Mouse (Mus musculus) gonadal fat pad, adult 2 months (tissue): ENCODE data around the gene D930048N14Rik. TPM values are rescaled to one million over a fixed set of nuclear protein-coding genes. Genes with fewer than 3 reads are reported as not detected.
A peak's percentile ranks its signal among the peaks of the same experiment; 100 is the strongest.
"Not testable (repeated sequence)": the region's sequence is repeated elsewhere in the genome, so short reads cannot be mapped to it uniquely, and the experiment has no call there.

Experiments
- DNase-seq: peaks from one replicate; pipeline ENCODE4 v3.0.0-alpha.2; 2012; ENCODE audit warnings: low read depth
- polyA plus RNA-seq: library from polyadenylated mRNA; depleted of rRNA; stranded (reverse); fragments of >200 nt; gene quantifications from 2 replicates; pipeline ENCODE4 v1.2.3, GENCODE M21; 2012

The D930048N14Rik gene
- polyA plus RNA-seq, 1 experiment: 30.4 TPM

GRCm38 (mm10) chr11:51652889-51653418 is 2.2 kb downstream of the D930048N14Rik start:
- no peak for DNase-seq

GRCm38 (mm10) chr11:51653736-51654135 is 3.0 kb downstream of the D930048N14Rik start:
- no peak for DNase-seq

DNA sequence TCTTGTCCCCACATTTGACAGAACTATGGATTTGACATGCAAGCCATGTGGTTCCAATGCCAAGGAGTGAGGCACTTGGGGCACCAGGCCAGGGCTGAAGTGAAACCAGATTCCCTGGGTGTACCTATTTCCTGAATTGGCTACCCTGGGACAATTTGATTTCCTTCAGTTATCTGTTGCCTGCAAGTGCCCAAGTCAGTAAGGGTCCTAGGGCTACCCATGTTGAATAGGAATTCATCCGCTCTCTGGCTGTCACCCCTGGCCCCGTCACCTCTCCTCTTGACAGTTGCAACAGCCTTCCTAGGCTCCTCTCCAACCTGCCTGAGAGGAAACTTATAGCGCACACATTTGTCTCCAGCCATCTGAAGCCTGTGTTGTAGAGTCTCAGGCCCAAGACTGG is 4.1 kb downstream of the D930048N14Rik start:
- DNase-seq: no peak

DNA sequence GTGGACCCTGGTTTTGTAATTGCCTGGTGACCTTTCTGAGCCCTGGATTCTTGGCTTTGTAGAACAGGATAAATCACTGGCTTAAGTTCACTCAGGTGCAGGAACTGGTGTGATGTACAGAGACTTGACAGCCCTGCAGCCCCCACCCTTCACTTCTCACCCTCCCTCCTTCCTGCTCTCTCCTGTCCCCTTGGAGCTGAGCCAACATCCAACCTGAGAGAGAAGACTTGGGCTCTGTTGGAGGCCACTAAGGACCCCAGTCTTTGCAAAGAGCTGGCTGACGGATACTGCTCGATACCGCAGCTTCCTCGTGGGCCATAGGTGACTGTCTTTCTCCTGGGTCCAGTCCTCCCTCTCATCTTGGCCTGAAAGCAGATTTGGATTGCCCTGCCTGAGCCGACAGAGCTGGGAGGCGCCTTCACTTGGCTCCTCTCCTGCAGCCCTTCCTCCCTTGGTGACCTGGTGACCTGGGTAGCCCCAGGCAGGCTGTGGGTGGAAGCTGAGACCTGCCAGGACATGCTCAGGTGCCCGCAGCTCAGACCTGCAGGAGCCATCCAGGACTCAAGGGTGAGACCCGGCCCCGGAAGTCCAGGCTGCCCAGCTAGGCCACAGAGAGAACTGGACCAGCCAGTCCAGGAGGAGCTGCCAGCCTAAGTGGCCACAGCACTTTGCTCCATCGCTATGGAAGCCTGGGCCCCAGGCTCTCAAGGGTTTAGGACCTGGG is 6.2 kb downstream of the D930048N14Rik start:
- no peak for DNase-seq

- DNase-seq: no peak
Measured at GRCm38 (mm10) chr11:51658291-51658690, 7.5 kb downstream of the D930048N14Rik start.

- DNase-seq: no peak
Measured at GRCm38 (mm10) chr11:51658705-51659104, 8.0 kb downstream of the D930048N14Rik start.

DNA sequence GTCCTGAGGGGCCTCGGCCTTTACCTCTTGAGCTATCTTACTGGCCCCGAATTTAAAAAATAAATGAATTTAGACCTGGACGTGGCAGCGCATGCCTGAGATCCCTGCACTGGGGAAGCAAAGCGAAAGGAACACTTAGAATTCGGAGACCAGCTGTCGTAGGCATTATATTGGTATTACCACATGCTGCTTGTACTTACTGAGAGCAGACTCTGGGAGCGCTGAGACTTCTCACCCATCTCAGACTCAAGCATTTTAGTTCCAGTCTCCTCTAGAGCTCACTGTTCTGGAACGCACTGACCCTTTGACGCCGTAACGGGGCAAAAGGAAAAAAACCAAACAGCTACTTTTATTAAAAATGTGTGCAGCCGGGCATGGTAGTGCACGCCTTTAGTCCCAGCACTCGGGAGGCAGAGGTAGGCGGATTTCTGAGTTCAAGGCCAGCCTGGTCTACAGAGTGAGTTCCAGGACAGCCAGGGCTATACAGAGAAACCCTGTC is 11.2 kb downstream of the D930048N14Rik start:
- no peak for DNase-seq

DNA sequence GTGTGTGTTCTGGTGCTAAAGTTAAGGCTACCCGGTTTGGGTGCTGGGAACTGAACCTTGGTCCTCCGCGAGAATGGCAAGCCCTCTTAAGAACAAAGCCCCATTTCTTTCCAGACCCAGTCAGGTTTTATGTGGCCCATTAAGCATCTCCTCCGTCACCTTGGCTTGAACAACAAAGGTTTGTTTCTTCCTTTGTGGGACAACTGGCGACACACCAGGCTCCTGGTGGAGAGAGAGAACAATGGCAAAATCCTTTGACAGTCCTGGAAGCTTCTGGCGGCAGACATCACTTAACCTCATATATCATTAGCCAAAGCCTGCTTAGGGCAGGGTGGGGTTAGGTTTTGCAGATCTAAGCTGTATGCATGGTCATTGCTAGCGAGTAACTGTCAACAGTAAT is 11.9 kb downstream of the D930048N14Rik start:
- DNase-seq: no peak

- DNase-seq: not testable (repeated sequence)
Measured at GRCm38 (mm10) chr11:51664747-51665146, 14.0 kb downstream of the D930048N14Rik start.

DNA sequence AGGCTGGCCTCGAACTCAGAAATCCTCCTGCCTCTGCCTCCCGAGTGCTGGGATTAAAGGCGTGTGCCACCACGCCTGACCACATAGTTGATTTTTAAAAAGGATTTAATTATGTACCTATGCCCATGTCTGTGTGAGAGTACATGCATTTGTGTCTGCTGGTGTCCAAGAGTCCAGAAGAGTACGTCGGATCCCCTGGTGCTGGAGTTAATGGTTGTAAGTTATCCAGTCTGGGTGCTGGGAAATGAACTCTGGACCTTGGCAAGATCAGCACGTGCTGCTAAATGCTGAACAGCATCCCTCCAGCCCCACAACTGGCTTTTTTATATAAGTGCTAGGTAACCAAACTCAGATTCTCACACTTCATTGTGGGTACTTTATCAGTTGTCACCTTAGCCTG is 20.1 kb downstream of the D930048N14Rik start:
- DNase-seq: no peak

DNA sequence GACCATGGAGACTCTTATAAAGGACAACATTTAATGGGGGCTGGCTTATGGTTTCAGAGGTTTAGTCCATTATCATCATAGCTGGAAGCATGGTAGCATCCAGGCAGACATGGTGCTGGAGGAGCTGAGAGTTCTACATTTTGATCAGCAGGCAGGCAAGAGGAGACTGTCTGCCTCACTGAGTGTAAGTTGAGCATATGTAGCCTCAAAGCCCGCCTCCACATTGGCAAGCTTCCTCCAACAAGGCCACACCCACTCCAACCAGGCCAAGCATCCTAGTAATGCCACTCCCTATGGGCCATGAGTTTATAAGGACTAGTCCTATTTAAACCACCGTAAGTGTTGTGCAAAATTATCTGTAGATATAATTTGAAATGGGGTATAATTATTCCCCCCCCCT is 20.6 kb downstream of the D930048N14Rik start:
- no peak for DNase-seq

DNA sequence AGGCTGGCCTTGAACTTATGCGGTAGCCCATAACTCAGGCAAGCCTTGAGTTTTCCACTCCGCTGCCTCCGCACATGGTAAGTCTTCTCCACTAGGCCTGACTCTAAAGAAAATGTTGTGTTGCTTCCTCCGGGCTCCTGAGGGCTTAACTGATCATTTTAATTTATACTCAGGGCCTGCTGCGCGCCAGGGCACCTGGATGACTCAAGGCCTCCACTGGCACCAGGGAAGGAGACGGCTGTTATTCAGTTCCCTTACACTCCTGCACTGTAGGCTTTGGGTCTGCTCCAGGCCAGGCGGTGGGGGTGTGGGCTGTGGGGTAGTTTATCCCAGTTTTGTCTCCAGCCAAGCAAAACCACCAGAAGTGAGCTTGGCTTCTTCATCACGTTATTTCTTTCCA is 22.5 kb downstream of the D930048N14Rik start:
- peak; percentile 88 for DNase-seq

DNA sequence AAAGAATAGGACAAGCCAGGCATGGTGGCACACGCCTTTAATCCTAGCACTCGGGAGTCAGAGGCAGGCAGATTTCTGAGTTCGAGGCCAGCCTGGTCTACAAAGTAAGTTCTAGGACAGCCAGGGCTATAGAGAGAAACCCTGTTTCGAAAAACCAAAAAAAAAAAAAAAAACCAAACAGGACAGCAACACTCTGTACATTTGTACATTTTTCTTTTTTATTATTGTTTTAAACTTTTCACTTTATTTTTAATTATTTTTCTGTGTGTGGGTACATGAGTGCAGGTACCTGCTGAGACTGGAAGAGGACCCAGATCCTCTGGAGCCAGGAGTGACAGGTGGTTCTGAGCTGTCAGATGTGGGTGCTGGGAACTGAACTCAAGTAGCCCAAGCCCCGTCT is 24.6 kb downstream of the D930048N14Rik start:
- no peak for DNase-seq

GRCm38 (mm10) chr11:51677737-51678418 is 27.1 kb downstream of the D930048N14Rik start:
- no peak for DNase-seq

DNA sequence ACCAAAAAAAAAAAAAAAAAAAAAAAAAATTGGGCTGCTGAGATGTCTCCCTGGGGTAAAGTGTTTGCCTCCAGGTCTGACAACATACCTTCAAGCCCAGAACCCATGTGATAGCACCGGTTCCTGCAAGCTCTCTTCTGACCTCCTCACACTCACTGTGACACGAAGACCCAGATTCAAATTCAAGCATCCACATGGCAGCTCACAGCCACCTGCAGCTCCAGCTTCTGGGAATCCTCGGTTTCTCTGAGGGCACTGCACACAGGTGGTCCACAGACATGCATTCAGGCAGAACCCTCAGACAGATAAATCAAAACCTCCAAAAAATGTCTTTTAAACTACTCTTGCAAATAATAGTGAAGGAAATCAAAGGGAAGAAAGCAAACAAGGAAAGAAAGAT is 28.7 kb downstream of the D930048N14Rik start:
- no peak for DNase-seq

- no peak for DNase-seq
Measured at GRCm38 (mm10) chr11:51681324-51681975, 30.7 kb downstream of the D930048N14Rik start.

DNA sequence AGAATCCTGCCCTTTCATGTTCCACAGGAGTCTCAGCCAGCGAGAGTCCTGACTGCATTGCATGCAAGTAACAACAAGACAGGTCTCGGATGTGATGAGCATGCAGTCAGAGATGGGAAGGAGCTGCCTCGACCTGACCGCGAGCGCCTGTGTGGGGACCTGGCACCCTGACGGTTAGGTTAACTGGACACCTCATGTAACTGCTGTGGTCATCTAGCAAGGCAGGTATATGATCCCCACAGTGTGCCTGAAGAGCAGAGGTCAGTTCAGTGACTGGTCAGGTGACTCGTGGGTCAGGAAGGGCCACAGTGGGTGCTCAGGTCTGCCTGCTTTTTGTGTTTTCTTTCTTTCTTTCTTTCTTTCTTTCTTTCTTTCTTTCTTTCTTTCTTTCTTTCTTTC is 31.2 kb downstream of the D930048N14Rik start:
- DNase-seq: no peak

DNA sequence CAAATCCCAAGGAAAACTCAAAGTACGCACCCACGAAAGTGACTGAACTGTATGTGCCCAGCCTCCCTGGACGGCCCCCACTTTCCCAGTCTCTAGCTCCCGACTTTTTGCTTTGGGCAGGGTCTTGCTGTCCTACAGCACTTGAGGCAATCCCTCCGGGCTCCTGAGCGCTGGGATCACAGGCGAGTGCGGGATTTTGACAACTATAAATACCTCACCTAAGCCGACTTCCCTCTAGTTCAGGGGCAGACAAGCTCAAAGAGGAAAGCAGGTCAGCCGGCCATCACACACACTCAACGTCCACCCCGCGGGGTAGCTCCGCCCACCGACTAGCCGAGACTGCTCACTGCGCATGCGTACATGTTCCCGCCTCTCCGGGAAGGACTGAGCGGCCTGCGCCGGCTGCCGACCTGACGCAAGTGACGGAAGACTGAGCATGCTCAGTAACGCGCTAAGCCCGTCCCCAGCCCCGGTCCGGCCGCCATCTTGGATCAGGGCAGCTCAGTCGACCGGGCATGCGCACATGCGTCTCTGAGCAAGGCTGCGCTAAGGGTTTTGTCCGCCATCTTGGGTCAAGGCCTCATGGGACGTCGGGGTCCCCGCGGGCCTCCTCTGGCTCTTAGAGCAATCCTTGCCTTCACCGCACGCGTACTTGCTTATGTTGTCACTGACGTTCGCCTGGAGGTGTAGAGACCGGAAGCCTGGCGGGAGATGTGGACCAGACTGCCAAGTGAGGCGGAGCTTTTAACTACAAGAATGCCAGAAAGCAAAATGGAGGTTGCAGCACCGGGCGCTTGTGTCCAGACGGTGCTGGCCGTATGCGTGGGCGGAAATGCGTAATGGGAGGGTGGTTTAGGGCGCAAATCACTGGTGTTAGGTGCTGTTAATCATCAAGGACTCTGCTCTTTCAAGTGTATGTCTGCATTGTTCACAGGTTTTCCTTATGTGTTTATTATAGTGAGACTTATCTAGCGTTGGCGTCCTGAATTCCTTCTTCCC is 37.9 kb downstream of the D930048N14Rik start, which contains the start of gene 0610009B22Rik:
0610009B22Rik (minus strand) TSS at position 545 of the 999 bp plus-strand sequence.
- DNase-seq: peak; percentile 91

DNA sequence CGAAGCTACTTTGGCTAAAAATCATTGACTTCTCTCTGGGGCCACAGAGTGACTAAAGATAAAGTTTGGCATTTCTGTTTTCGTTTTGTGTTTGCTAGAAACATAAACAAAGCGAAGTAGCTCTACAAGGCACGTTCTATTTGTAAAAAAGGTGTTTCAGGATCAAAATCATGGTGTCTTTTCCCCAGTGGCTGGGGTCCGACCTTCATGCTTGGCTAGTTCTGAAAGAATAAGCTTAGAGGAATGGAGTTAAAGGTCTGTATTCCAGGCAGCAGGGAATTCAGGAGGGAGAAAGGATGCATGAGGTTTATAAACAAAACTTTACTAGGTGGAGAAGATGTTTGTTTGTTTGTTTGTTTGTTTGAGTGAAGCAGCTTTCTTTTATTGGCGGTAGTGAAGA is 38.6 kb downstream of the D930048N14Rik start:
- no peak for DNase-seq

DNA sequence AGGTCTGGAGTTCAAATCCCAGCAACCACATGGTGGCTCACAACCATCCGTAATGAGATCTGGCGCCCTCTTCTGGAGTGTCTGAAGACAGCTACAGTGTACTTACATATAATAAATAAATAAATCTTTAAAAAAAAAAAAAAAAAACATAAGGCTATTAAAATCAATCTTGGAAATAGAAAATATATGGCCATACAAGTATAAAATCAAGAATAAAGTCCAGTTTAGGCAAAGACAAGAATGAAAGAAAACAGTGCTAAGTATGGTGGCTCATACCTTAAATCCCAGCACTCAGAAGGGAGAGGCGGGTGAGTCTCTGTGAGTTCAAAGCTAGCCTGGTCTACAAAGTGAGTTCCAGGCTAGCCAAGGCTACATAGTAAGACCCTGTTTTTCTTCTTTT is 39.8 kb downstream of the D930048N14Rik start:
- not testable (repeated sequence) for DNase-seq

DNA sequence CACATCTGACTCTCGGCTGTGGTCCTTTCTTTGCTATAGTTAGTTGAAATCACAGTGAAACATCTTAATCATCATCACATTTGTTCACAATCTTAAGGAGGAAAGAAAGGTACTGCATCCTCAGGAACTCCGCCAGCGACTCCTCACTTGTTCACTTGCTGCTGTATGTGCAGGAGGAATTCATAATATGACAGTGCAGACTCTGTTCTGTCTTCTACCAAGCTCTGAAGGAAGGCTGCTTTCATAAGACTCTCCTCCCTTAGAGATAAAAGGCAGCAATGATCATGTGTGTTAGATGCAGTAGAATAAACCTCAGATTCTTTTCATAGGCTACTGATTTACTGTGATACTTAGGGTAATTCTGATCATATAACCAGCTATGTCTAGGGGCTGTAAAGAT is 44.2 kb downstream of the D930048N14Rik start:
- DNase-seq: no peak
